Mouse (Mus musculus) forebrain, embryonic 12.5 days (tissue): Measurements from ENCODE around the gene Bola2. TPM values are rescaled to one million over a fixed set of nuclear protein-coding genes. Genes with fewer than 3 reads are reported as not detected.

Source experiments
- ATAC-seq: fragments of 200-750 bp; cut with Nextera tagmentation; 2 replicates; pipeline ENCODE4 v1.8.0; 2017; ENCODE audit warnings: moderate TSS enrichment; ENCODE audit not compliant: low FRiP score
- H3K27ac ChIP-seq: fragments of 300-500 bp; sonication (generic); 2 replicates; pipeline ENCODE4 v1.5.1; 2016; ENCODE audit warnings: mild to moderate bottlenecking
- H3K27me3 ChIP-seq: fragments of 300-500 bp; sonication (generic); 2 replicates; pipeline ENCODE4 v1.6.1; 2016; ENCODE audit warnings: mild to moderate bottlenecking
- H3K36me3 ChIP-seq: fragments of 300-500 bp; sonication (generic); replicated peaks from 2 replicates; pipeline ENCODE4 v1.6.1; 2016; ENCODE audit warnings: mild to moderate bottlenecking
- H3K4me1 ChIP-seq: fragments of 300-500 bp; sonication (generic); 2 replicates; pipeline ENCODE4 v1.6.1; 2016
- H3K4me2 ChIP-seq: fragments of 300-500 bp; sonication (generic); 2 replicates; pipeline ENCODE4 v1.6.1; 2016; ENCODE audit warnings: mild to moderate bottlenecking, moderate library complexity
- H3K4me3 ChIP-seq: fragments of 300-500 bp; sonication (generic); replicated peaks from 2 replicates; pipeline ENCODE4 v1.5.1; 2016; ENCODE audit warnings: mild to moderate bottlenecking
- H3K9ac ChIP-seq: fragments of 300-500 bp; sonication (generic); 2 replicates; pipeline ENCODE4 v1.6.1; 2016; ENCODE audit warnings: mild to moderate bottlenecking
- H3K9me3 ChIP-seq: fragments of 300-500 bp; sonication (generic); 2 replicates; pipeline ENCODE4 v1.6.1; 2016
- WGBS: fragments of 180-500 bp; shearing (Covaris S2); methylation state at CpG from one replicate; pipeline ENCODE4 v1.1.7; 2016; 5-methylcytosine and 5-hydroxymethylcytosine counted together
- polyA plus RNA-seq: library from polyadenylated mRNA; unstranded; fragments of >200 nt; fragmentation: Nextera tagmentation; extraction: Ambion mirVana; gene quantifications from 2 replicates; pipeline ENCODE4 v1.2.1, GENCODE M21; 2016

Gene Bola2
- polyA plus RNA-seq, 1 experiment from 2014 or later = 157 TPM

DNA sequence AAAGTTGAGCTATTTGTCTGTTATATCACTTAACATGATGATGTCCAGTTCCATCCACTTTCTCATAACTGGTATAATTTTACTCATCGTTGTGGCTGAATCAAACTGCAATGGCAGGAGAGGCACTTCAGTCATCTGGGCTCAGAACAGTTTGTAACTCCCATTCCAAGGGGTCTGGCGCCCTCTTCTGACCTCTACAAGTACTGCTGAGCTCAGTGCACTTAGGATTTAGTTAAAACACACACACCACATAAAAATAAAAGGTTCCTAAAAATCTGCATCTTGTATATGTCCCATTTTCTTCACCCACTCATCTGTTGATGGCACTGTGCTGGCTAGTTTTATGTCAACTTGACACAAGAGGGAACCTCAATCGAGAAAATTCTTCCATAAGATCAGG, 1.9 kb upstream of the Bola2 start:
- 40% methylated on average over 3 of the region's 3 CpGs for WGBS
- H3K27me3 ChIP-seq = no peaks in the 10 kb centered on the region
- peaks cover 27% of the 10 kb centered on the region for H3K4me1 ChIP-seq
- peaks cover 29% of the 10 kb centered on the region for H3K36me3 ChIP-seq
- no peak overlapping the region for H3K27ac ChIP-seq
- no peak overlapping the region for H3K4me3 ChIP-seq
- ATAC-seq = no peak
- no peaks in the 10 kb centered on the region for H3K9me3 ChIP-seq
- 0 out of 2 replicates have a peak overlapping the region, but pooled peaks have one; percentile 17 for H3K4me2 ChIP-seq
- no peak overlapping the region for H3K9ac ChIP-seq

- ATAC-seq = no peak
- Histone ChIP-seq H3K4me1 (peaks cover 27% of the 10 kb centered on the region), H3K27ac (no peak overlapping the region), H3K27me3 (no peaks in the 10 kb centered on the region), H3K36me3 (peaks cover 31% of the 10 kb centered on the region), H3K4me3 (no peak overlapping the region), H3K9ac (no peak overlapping the region), H3K9me3 (no peaks in the 10 kb centered on the region), H3K4me2 (peak overlapping the region; percentile 17; the same call in 1 of the 2 replicates)
- 86% methylated on average over 7 of the region's 7 CpGs for WGBS
These were observed 1.4 kb upstream of the Bola2 start for GRCm38 (mm10) chr7:126693781-126694180.

DNA sequence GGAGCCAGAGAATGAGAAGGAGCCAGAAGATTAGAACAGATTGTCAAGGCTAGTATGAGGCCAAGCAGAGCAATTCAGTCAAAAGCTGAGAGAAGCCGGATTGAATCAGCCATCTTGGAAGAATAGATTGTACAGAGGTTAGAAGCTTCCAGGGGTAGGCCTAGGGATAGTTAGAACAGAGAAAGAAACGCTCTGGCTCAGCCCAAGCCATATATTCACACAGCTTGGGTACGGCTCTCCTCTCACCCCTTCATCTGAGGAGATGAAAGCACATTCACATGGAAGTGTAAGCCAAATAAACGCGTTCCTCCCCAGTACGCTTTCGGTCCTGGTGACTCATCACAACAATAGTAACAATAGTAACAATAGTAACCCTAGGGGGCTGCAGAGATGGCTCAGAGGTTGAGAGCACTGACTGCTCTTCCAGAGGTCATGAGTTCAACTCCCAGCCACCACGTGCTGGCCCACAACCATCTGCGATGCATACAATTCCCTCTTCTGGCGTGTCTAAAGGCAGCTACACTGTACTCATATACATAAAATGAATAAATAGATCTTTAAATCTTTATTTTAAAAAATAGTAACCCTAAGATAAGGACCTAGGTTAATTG, 655 bp upstream of the Bola2 start:
- Histone ChIP-seq H3K4me2 (peak overlapping the region; percentile 62), H3K36me3 (peaks cover 38% of the 10 kb centered on the region), H3K4me3 (peak overlapping the region; percentile 79), H3K27ac (0 out of 2 replicates have a peak overlapping the region, but pooled peaks have one; percentile 13), H3K9ac (peak overlapping the region; percentile 83), H3K27me3 (no peaks in the 10 kb centered on the region), H3K9me3 (no peaks in the 10 kb centered on the region), H3K4me1 (peaks cover 27% of the 10 kb centered on the region)
- WGBS = 40% methylated on average over 10 of the region's 10 CpGs
- ATAC-seq = no peak

- H3K4me1 ChIP-seq = peaks cover 27% of the 10 kb centered on the region
- no peaks in the 10 kb centered on the region for H3K9me3 ChIP-seq
- ATAC-seq = peak; percentile 96
- peak within 1 kb of the TSS; percentile 96 for H3K27ac ChIP-seq
- H3K27me3 ChIP-seq = no peaks in the 10 kb centered on the region
- H3K4me3 ChIP-seq = peak within 1 kb of the TSS; percentile 79
- under 1% methylated on average over 40 of the region's 40 CpGs for WGBS
- H3K4me2 ChIP-seq = peak within 1 kb of the TSS; percentile 93
- H3K36me3 ChIP-seq = peaks cover 41% of the 10 kb centered on the region
- peak within 1 kb of the TSS; percentile 83 for H3K9ac ChIP-seq
These were observed 518 bp downstream of the Bola2 start, which contains the start of gene Slx1b for GRCm38 (mm10) chr7:126695631-126696207. TSS of gene Slx1b (minus strand) at chr7:126695784.

DNA sequence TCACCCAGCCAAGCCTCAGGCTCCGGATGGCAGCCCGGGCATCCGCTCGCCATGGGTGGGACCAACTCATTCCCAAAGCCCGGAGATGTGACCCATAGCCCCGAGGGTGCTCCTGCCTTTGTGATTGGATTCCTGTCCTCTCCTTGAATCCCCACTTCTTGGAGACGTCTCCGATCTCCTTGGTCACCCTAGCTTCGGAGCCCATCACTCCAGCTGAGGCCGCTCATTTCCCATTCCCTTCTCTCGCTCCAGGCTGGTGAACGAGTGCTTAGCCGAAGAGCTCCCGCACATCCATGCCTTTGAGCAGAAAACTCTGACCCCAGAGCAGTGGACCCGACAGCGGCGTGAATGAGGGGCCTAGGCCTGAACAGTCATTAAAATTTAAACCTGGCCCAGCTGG, 1.1 kb downstream of the Bola2 start:
- Histone ChIP-seq H3K36me3 (peaks cover 36% of the 10 kb centered on the region), H3K4me1 (peaks cover 32% of the 10 kb centered on the region), H3K27ac (no peak overlapping the region), H3K9ac (peak overlapping the region; percentile 73), H3K4me3 (peak overlapping the region; percentile 79), H3K9me3 (no peaks in the 10 kb centered on the region), H3K4me2 (peak overlapping the region; percentile 93), H3K27me3 (no peaks in the 10 kb centered on the region)
- WGBS = 5% methylated on average over 17 of the region's 17 CpGs
- ATAC-seq = no peak

DNA sequence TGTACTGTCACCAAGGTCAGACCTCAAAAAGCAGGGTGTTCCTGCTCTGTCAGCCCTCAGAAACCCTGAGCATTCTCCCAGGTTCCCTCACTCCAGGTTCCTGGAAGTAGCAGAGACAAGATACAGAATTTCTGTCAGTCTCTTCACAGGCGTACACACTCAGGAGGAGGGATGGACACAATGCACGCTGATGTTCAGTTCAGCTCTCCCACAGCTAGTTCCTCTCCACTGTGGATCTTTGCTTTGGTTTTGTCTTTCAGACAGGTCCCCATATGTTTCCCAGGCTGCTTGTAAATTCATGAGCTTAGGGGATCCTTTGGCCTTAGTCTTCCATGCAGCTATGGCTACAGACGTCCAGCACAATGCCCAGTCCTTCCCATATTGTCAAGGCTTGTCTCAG, 1.7 kb downstream of the Bola2 start:
- Histone ChIP-seq H3K9me3 (no peaks in the 10 kb centered on the region), H3K4me1 (peaks cover 38% of the 10 kb centered on the region), H3K27me3 (0 out of 2 replicates have a peak, but pooled peaks cover under 1% of the 10 kb centered on the region), H3K36me3 (peaks cover 30% of the 10 kb centered on the region), H3K4me2 (peak overlapping the region; percentile 93), H3K4me3 (peak overlapping the region; percentile 79), H3K27ac (no peak overlapping the region), H3K9ac (peak overlapping the region; percentile 73)
- WGBS = 83% methylated on average over 3 of the region's 3 CpGs
- no peak for ATAC-seq

- 98% methylated on average over 8 of the region's 8 CpGs for WGBS
- Histone ChIP-seq H3K4me3 (no peak overlapping the region), H3K9ac (no peak overlapping the region), H3K36me3 (peaks cover 21% of the 10 kb centered on the region), H3K27me3 (peaks cover 9% of the 10 kb centered on the region; the same call in 1 of the 2 replicates), H3K4me1 (peaks cover 44% of the 10 kb centered on the region), H3K4me2 (no peak overlapping the region), H3K27ac (no peak overlapping the region), H3K9me3 (no peaks in the 10 kb centered on the region)
- ATAC-seq = no peak
These were observed 2.6 kb downstream of the Bola2 start for GRCm38 (mm10) chr7:126697838-126698237.

GRCm38 (mm10) chr7:126700063-126701015, 5.1 kb downstream of the Bola2 start:
- H3K36me3 ChIP-seq = peaks cover 21% of the 10 kb centered on the region
- 82% methylated on average over 25 of the region's 25 CpGs for WGBS
- no peak overlapping the region for H3K4me3 ChIP-seq
- H3K4me1 ChIP-seq = peaks cover 53% of the 10 kb centered on the region
- no peak overlapping the region for H3K9ac ChIP-seq
- ATAC-seq = no peak
- H3K4me2 ChIP-seq = no peak overlapping the region
- H3K27ac ChIP-seq = no peak overlapping the region
- H3K27me3 ChIP-seq = peaks cover 20% of the 10 kb centered on the region; the same call in 1 of the 2 replicates
- H3K9me3 ChIP-seq = no peaks in the 10 kb centered on the region

DNA sequence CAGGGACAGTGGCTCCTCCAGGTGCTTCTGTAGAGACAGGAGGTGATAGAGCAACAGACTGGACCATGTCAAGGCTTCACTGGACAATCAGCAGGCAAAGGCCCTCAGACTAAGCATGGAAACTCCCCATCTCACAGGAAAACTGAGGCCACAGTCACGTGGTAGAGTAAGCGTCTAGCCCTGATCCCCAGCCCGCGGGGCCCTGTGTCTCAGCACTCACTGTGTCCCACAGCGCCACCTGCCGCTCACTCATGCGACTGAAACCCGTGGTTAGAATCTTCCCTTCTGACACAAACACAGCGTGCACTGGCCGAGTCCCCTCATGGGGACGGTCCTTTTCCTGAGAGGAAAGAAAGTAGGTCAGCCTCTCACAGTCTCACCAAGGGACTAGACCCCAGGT, 5.9 kb downstream of the Bola2 start:
- no peak overlapping the region for H3K4me3 ChIP-seq
- no peaks in the 10 kb centered on the region for H3K9me3 ChIP-seq
- peaks cover 24% of the 10 kb centered on the region; the same call in 1 of the 2 replicates for H3K27me3 ChIP-seq
- 0 out of 2 replicates have a peak overlapping the region, but pooled peaks have one; percentile 5 for H3K9ac ChIP-seq
- ATAC-seq = peak; percentile 45
- WGBS = under 1% methylated on average over 11 of the region's 11 CpGs
- H3K27ac ChIP-seq = no peak overlapping the region
- H3K4me1 ChIP-seq = peaks cover 53% of the 10 kb centered on the region
- peak overlapping the region; percentile 36 for H3K4me2 ChIP-seq
- peaks cover 21% of the 10 kb centered on the region for H3K36me3 ChIP-seq

DNA sequence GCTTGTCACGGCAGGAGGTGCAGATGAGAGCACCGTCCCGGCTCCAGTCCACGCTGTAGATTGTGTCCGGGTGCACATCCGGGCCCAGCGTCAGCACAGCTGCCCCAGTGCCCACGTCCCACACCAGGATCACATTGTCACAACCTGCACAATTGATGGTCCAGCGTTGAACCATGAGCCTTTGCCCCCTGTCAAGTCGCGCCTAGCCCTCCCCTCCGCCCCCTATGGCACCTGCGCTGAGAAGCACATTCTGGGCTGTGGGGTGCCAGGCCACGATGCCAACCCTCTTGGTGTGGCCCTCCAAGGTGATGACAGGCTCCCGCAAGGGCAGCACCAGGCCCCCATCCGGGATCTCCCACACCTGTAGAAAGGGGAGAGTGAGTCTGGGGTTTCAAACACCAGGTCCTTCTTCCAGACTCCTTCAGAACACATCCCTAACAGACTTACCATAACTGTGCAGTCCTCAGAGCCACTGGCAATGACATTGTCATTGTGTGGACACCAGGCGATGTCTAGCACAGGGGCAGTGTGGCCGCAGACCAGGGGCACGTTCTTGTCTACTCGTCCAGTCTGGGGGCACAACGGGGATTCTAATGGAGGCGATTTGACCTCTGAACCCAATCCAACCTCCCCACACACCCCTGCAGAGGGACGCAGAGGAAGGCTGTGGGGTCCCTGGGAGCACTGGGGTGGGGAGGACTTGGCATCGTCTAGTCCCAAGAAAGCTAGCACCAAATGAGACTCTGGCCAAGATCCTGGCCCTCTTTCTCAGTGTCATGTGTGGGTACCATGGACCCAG, 6.6 kb downstream of the Bola2 start:
- no peaks in the 10 kb centered on the region for H3K9me3 ChIP-seq

DNA sequence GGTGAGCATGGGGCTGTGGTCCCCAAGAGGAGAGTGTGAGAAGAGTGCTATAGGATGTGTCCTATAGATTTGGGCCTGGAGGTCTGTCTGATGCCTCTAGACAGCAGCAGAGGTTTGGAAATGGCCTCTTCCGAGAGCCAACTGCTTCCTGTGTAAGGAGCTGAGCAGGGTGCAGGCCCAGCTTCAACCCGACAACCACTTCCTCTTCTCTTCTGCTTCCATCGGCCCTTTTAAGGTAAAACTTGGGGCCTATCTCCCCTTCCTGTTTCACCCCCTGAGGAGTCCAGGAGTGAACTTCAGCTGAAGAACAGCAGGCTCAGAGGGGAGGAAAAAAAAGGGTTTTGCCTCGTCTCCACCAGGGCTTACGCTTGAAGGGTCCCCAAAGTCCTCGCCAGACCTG, 7.2 kb downstream of the Bola2 start:
- Histone ChIP-seq H3K27ac (no peak overlapping the region), H3K9ac (no peak overlapping the region), H3K27me3 (peaks cover 30% of the 10 kb centered on the region; the same call in 1 of the 2 replicates), H3K9me3 (no peaks in the 10 kb centered on the region), H3K4me3 (no peak overlapping the region), H3K36me3 (peaks cover 21% of the 10 kb centered on the region), H3K4me2 (peak overlapping the region; percentile 95), H3K4me1 (peaks cover 41% of the 10 kb centered on the region)
- WGBS = 82% methylated on average over 6 of the region's 6 CpGs
- no peak for ATAC-seq

More for the DNA sequence above, 6.6 kb downstream of the Bola2 start:
- H3K4me1 ChIP-seq = peaks cover 47% of the 10 kb centered on the region
- H3K4me3 ChIP-seq = no peak overlapping the region
- WGBS = 62% methylated on average over 24 of the region's 24 CpGs
- H3K9ac ChIP-seq = 0 out of 2 replicates have a peak overlapping the region, but pooled peaks have one; percentile 5
- peaks cover 21% of the 10 kb centered on the region for H3K36me3 ChIP-seq
- peak overlapping the region; percentile 36 for H3K4me2 ChIP-seq
- peaks cover 30% of the 10 kb centered on the region; the same call in 1 of the 2 replicates for H3K27me3 ChIP-seq
- H3K27ac ChIP-seq = no peak overlapping the region
- ATAC-seq = peak; percentile 1; the same call in 1 of the 2 replicates
